Mouse (Mus musculus): Measurements from ENCODE around the gene Tmem150a. TPM values are rescaled to one million over a fixed set of nuclear protein-coding genes. Genes with fewer than 3 reads are reported as not detected.
A peak's percentile ranks its signal among the peaks of the same experiment; 100 is the strongest.

Tmem150a gene
- total RNA-seq, 2 experiments from 2014 or later = 9.6 to 11.3 TPM

- Histone ChIP-seq H3K27ac (no peak overlapping the region), H3K4me3 (no peak overlapping the region)
- TF ChIP-seq CTCF (conservative IDR thresholded peaks at IDR 0.05) = no peak
- DNase-seq (ENCODE audit: low spot score in 2 of 2) = no peak
These were observed 22.1 kb upstream of the Tmem150a start for GRCm38 (mm10) chr6:72333111-72333510.

GRCm38 (mm10) chr6:72340481-72340880, 14.8 kb upstream of the Tmem150a start:
- no peak for TF ChIP-seq CTCF (conservative IDR thresholded peaks at IDR 0.05)
- DNase-seq (ENCODE audit: low spot score in 2 of 2) = no peak
- H3K27ac ChIP-seq = no peak overlapping the region
- no peak overlapping the region for H3K4me3 ChIP-seq

- H3K4me3 ChIP-seq = peak overlapping the region; percentile 94
- TF ChIP-seq CTCF (conservative IDR thresholded peaks at IDR 0.05) = no peak
- H3K27ac ChIP-seq = peak overlapping the region; percentile 84
- DNase-seq (ENCODE audit: low spot score in 2 of 2) = no peak
These were observed 10.7 kb upstream of the Tmem150a start for GRCm38 (mm10) chr6:72344396-72345073.

- H3K27ac ChIP-seq = peak within 1 kb of the TSS; percentile 84
- peak; percentile 91 to 94 for DNase-seq (ENCODE audit: low spot score in 2 of 2)
- peak within 1 kb of the TSS; percentile 94 for H3K4me3 ChIP-seq
- no peak for TF ChIP-seq CTCF (conservative IDR thresholded peaks at IDR 0.05)
These were observed 10.1 kb upstream of the Tmem150a start, which contains the start of gene Usp39 for GRCm38 (mm10) chr6:72345074-72345567. TSS of gene Usp39 (minus strand) at chr6:72345184.

GRCm38 (mm10) chr6:72345633-72346032, 9.6 kb upstream of the Tmem150a start:
- no peak for DNase-seq (ENCODE audit: low spot score in 2 of 2)
- peak overlapping the region; percentile 84 for H3K27ac ChIP-seq
- no peak for TF ChIP-seq CTCF (conservative IDR thresholded peaks at IDR 0.05)
- H3K4me3 ChIP-seq = peak overlapping the region; percentile 94

GRCm38 (mm10) chr6:72346261-72346660, 9.0 kb upstream of the Tmem150a start:
- no peak for DNase-seq (ENCODE audit: low spot score in 2 of 2)
- no peak for TF ChIP-seq CTCF (conservative IDR thresholded peaks at IDR 0.05)
- Histone ChIP-seq H3K27ac (peak overlapping the region; percentile 99; the same call in 1 of the 2 replicates), H3K4me3 (peak overlapping the region; percentile 85; the same call in 1 of the 2 replicates)

- DNase-seq (ENCODE audit: low spot score in 2 of 2) = peak; percentile 74
- peak; percentile 39 for TF ChIP-seq CTCF (conservative IDR thresholded peaks at IDR 0.05)
- Histone ChIP-seq H3K4me3 (peak within 1 kb of the TSS; percentile 85), H3K27ac (peak within 1 kb of the TSS; percentile 99)
These were observed 7.9 kb upstream of the Tmem150a start, which contains the start of gene 0610030E20Rik for GRCm38 (mm10) chr6:72347166-72347941. TSS of gene 0610030E20Rik (plus strand) at chr6:72347317.

GRCm38 (mm10) chr6:72348411-72348810, 6.8 kb upstream of the Tmem150a start:
- TF ChIP-seq CTCF (conservative IDR thresholded peaks at IDR 0.05) = no peak
- peak overlapping the region; percentile 85 for H3K4me3 ChIP-seq
- H3K27ac ChIP-seq = peak overlapping the region; percentile 99; the same call in 1 of the 2 replicates
- no peak for DNase-seq (ENCODE audit: low spot score in 2 of 2)

GRCm38 (mm10) chr6:72350214-72350613, 5.0 kb upstream of the Tmem150a start:
- no peak for TF ChIP-seq CTCF (conservative IDR thresholded peaks at IDR 0.05)

GRCm38 (mm10) chr6:72352636-72353405, 2.4 kb upstream of the Tmem150a start:
- no peak for TF ChIP-seq CTCF (conservative IDR thresholded peaks at IDR 0.05)
- Histone ChIP-seq H3K27ac (peak overlapping the region; percentile 18; the same call in 1 of the 2 replicates), H3K4me3 (no peak overlapping the region)
- no peak for DNase-seq (ENCODE audit: low spot score in 2 of 2)

More at GRCm38 (mm10) chr6:72350214-72350613, 5.0 kb upstream of the Tmem150a start:
- no peak overlapping the region for H3K4me3 ChIP-seq
- no peak overlapping the region for H3K27ac ChIP-seq
- no peak for DNase-seq (ENCODE audit: low spot score in 2 of 2)

- DNase-seq (ENCODE audit: low spot score in 2 of 2) = no peak
- H3K27ac ChIP-seq = no peak overlapping the region
- no peak overlapping the region for H3K4me3 ChIP-seq
- TF ChIP-seq CTCF (conservative IDR thresholded peaks at IDR 0.05) = no peak
These were observed 1.2 kb upstream of the Tmem150a start for GRCm38 (mm10) chr6:72354025-72354424.

- Histone ChIP-seq H3K27ac (peak overlapping the region; percentile 88), H3K4me3 (peak overlapping the region; percentile 87)
- no peak for TF ChIP-seq CTCF (conservative IDR thresholded peaks at IDR 0.05)
- no peak for DNase-seq (ENCODE audit: low spot score in 2 of 2)
These were observed 820 bp downstream of the Tmem150a start for GRCm38 (mm10) chr6:72356001-72356532.

All from layer of hippocampus, adult 2 months (tissue).